Mouse (Mus musculus): Measurements from ENCODE around the gene Hoxa13. TPM values are rescaled to one million over a fixed set of nuclear protein-coding genes. Genes with fewer than 3 reads are reported as not detected.

Gene Hoxa13
- polyA plus RNA-seq, 1 experiment from 2014 or later = not detected

GRCm38 (mm10) chr6:52218643-52219215 lies 42.0 kb downstream of the Hoxa13 start:
- Histone ChIP-seq H3K4me1 (replicated peaks; ENCODE audit: insufficient read depth, low read length) (peaks cover 47% of the 10 kb centered on the region), H3K27me3 (ENCODE audit: insufficient read depth, low read length) (no peaks in the 10 kb centered on the region), H3K4me2 (ENCODE audit: low read length) (peak overlapping the region; percentile 89), H3K9ac (ENCODE audit: low read depth, low read length) (peak overlapping the region; percentile 91; the same call in 1 of the 2 replicates), H3K27ac (peak overlapping the region; percentile 96), H3K4me3 (replicated peaks; ENCODE audit: low read depth, low read length) (peak overlapping the region; percentile 62; the same call in 1 of the 2 replicates), H3K36me3 (ENCODE audit: insufficient read depth, low read length) (no peaks in the 10 kb centered on the region), H3K9me3 (replicated peaks; ENCODE audit: low read length) (no peaks in the 10 kb centered on the region)
- TF ChIP-seq CTCF (IDR thresholded peaks at IDR 0.05; ENCODE audit: low read depth) = no peak
- WGBS = 25% methylated on average over 14 of the region's 14 CpGs
- DNase-seq (ENCODE audit: low spot score) (peak; percentile 83), ATAC-seq (replicated peaks; ENCODE audit: low FRiP score, low read depth) (no peak)

DNA sequence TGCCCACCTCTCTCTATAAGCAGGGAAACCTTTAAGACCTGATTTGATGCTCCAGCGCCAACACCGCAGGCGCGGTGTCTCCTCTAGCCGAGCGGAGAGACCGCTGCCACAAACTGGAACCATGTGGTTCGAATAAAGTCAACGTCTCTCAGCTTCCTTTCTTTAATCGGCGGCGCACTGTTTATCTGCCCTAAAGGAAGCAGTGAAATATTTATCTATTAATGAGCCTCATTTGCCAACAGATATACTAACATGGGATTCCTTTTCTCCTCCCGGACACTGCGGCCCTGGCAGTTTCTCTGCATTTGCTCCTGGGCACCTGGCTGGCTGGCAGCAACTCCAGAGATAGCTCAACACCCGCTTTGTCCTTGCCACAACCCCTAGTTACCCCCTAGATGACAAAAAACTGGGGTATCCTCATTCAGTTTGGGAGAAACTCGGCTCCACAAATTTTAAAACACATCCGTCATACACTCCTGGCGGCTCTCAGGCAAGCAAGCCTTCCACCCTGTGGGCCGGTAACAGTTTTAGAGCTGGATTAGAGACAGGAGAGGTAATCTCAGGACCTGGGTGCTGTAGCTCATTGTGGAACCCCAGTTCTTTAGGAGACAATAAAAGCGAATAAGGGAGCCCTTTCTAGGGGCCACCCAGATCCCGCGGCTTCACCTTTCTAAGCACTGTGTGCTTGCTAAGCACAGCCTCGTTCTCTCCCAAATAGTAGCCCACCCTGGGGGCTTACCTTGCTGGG lies 42.6 kb downstream of the Hoxa13 start:
- H3K36me3 ChIP-seq (ENCODE audit: insufficient read depth, low read length) = no peaks in the 10 kb centered on the region
- H3K27me3 ChIP-seq (ENCODE audit: insufficient read depth, low read length) = no peaks in the 10 kb centered on the region
- ATAC-seq (replicated peaks; ENCODE audit: low FRiP score, low read depth) (no peak), DNase-seq (ENCODE audit: low spot score) (peak; percentile 64)
- WGBS = 17% methylated on average over 23 of the region's 23 CpGs
- H3K9me3 ChIP-seq (replicated peaks; ENCODE audit: low read length) = no peaks in the 10 kb centered on the region
- peak overlapping the region; percentile 91 for H3K9ac ChIP-seq (ENCODE audit: low read depth, low read length)
- H3K4me3 ChIP-seq (replicated peaks; ENCODE audit: low read depth, low read length) = peak overlapping the region; percentile 62
- H3K4me2 ChIP-seq (ENCODE audit: low read length) = peak overlapping the region; percentile 89
- peak overlapping the region; percentile 96 for H3K27ac ChIP-seq
- TF ChIP-seq CTCF (IDR thresholded peaks at IDR 0.05; ENCODE audit: low read depth) = no peak
- H3K4me1 ChIP-seq (replicated peaks; ENCODE audit: insufficient read depth, low read length) = peaks cover 50% of the 10 kb centered on the region

- Histone ChIP-seq H3K9ac (ENCODE audit: low read depth, low read length) (peak overlapping the region; percentile 91), H3K4me2 (ENCODE audit: low read length) (peak overlapping the region; percentile 89), H3K27ac (peak overlapping the region; percentile 96), H3K36me3 (ENCODE audit: insufficient read depth, low read length) (no peaks in the 10 kb centered on the region), H3K27me3 (ENCODE audit: insufficient read depth, low read length) (no peaks in the 10 kb centered on the region), H3K9me3 (replicated peaks; ENCODE audit: low read length) (no peaks in the 10 kb centered on the region), H3K4me1 (replicated peaks; ENCODE audit: insufficient read depth, low read length) (peaks cover 50% of the 10 kb centered on the region), H3K4me3 (replicated peaks; ENCODE audit: low read depth, low read length) (peak overlapping the region; percentile 62)
- 1% methylated on average over 25 of the region's 25 CpGs for whole genome bisulfite sequencing
- ATAC-seq (replicated peaks; ENCODE audit: low FRiP score, low read depth) = peak; percentile 81
- DNase-seq (ENCODE audit: low spot score) = peak; percentile 98
- no peak for TF ChIP-seq CTCF (IDR thresholded peaks at IDR 0.05; ENCODE audit: low read depth)
Observed at GRCm38 (mm10) chr6:52217459-52217768, 43.3 kb downstream of the Hoxa13 start.

DNA sequence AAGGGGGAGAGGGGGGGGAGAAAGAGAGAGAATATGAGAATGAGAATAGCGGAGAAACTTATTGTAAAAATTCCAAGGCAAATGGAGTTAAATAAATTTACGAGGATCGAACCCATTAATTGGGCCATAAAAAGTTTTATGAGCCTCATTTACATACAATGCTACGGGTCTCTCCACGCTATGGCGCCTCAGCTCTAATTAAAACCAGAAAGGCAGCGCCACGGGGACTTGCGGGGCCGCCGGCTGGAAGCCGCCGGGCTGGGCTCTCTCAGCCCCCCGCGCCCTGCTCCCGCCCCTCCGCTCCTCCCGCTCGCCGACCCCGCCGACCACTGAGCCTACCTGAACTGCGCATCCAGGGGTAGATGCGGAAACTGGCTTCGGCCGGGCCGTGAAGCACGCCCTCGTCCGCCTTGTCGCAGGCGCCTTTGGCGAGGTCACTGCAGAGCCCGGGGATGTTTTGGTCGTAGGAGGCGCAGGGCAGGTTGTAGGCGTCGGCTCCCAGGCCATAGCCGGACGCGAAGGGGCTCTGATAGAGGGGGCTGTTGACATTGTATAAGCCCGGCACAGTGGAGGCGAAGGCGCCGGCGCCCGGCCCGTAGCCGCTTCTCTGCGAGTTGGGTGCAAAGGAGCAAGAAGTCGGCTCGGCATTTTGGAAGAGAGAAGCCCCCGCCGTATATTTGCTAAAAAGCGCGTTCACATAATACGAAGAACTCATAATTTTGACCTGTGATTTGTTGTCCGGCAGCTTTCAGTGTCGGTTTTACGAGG lies 43.8 kb downstream of the Hoxa13 start:
- H3K27ac ChIP-seq = peak overlapping the region; percentile 96
- H3K4me2 ChIP-seq (ENCODE audit: low read length) = peak overlapping the region; percentile 89
- H3K4me1 ChIP-seq (replicated peaks; ENCODE audit: insufficient read depth, low read length) = peaks cover 50% of the 10 kb centered on the region
- peak overlapping the region; percentile 62 for H3K4me3 ChIP-seq (replicated peaks; ENCODE audit: low read depth, low read length)
- no peak for DNase-seq (ENCODE audit: low spot score)
- no peaks in the 10 kb centered on the region for H3K36me3 ChIP-seq (ENCODE audit: insufficient read depth, low read length)
- TF ChIP-seq CTCF (IDR thresholded peaks at IDR 0.05; ENCODE audit: low read depth) = no peak
- ATAC-seq (replicated peaks; ENCODE audit: low FRiP score, low read depth) = peak; percentile 31; the same call in 1 of the 2 replicates
- peak overlapping the region; percentile 91 for H3K9ac ChIP-seq (ENCODE audit: low read depth, low read length)
- under 1% methylated on average over 54 of the region's 60 CpGs for WGBS
- no peaks in the 10 kb centered on the region for H3K9me3 ChIP-seq (replicated peaks; ENCODE audit: low read length)
- H3K27me3 ChIP-seq (ENCODE audit: insufficient read depth, low read length) = no peaks in the 10 kb centered on the region

DNA sequence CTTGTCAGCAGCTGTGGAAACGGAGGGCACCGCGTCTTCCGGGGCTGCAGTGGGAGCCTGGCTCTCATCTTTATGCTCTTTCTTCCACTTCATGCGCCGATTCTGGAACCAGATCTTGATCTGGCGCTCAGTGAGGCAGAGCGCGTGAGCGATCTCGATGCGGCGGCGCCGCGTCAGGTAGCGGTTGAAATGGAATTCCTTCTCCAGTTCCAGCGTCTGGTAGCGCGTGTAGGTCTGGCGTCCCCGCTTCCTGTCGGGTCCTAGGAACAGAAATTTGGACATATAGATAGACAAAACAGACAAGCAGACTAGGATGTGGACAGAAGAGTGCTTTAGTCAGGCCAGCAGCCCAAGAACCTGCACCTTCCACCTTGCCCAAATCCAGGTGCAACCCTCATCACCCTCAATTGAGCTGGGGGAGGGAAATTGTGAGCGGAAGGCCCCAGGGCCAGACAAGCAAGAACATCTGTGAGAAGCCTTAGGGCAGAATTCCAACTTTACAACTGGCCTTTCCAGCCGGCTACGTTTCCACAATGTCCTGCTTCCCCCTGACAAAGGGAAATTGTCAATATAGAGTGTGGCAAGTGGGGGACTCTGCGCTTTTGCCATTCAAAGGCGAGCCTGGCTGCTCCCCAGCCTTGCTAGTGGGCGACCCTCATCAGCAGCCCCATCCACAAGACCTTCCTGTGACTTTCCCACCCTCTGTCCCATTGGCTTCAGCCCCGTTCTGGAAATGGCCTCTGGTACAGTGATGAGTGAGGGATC lies 44.7 kb downstream of the Hoxa13 start:
- peak overlapping the region; percentile 91 for H3K9ac ChIP-seq (ENCODE audit: low read depth, low read length)
- peak overlapping the region; percentile 96 for H3K27ac ChIP-seq
- H3K4me1 ChIP-seq (replicated peaks; ENCODE audit: insufficient read depth, low read length) = peaks cover 51% of the 10 kb centered on the region
- H3K9me3 ChIP-seq (replicated peaks; ENCODE audit: low read length) = no peaks in the 10 kb centered on the region
- no peak for ATAC-seq (replicated peaks; ENCODE audit: low FRiP score, low read depth)
- peak overlapping the region; percentile 89 for H3K4me2 ChIP-seq (ENCODE audit: low read length)
- H3K36me3 ChIP-seq (ENCODE audit: insufficient read depth, low read length) = no peaks in the 10 kb centered on the region
- H3K27me3 ChIP-seq (ENCODE audit: insufficient read depth, low read length) = no peaks in the 10 kb centered on the region
- no peak for TF ChIP-seq CTCF (IDR thresholded peaks at IDR 0.05; ENCODE audit: low read depth)
- H3K4me3 ChIP-seq (replicated peaks; ENCODE audit: low read depth, low read length) = peak overlapping the region; percentile 62
- 2% methylated on average over 30 of the region's 30 CpGs for WGBS
- no peak for DNase-seq (ENCODE audit: low spot score)
